Mouse (Mus musculus) intestine, embryonic 16.5 days (tissue): ENCODE data around the gene Plcl2. TPM values are rescaled to one million over a fixed set of nuclear protein-coding genes. Genes with fewer than 3 reads are reported as not detected.

Experiments
- ATAC-seq: fragments of 200-750 bp; cut with Nextera tagmentation; 2 replicates; pipeline ENCODE4 v1.8.0; 2017; ENCODE audit warnings: moderate TSS enrichment, moderate library complexity
- H3K27ac ChIP-seq: fragments of 300-500 bp; sonication (generic); 2 replicates; pipeline ENCODE4 v1.5.1; 2014; ENCODE audit warnings: mild to moderate bottlenecking, low read length
- H3K27me3 ChIP-seq: fragments of 300-500 bp; sonication (generic); replicated peaks from 2 replicates; pipeline ENCODE4 v1.6.1; 2014; ENCODE audit warnings: low read length, control low read depth, mixed read lengths; ENCODE audit not compliant: control insufficient read depth, insufficient read depth
- H3K36me3 ChIP-seq: fragments of 300-500 bp; sonication (generic); 2 replicates; pipeline ENCODE4 v1.6.1; 2014; ENCODE audit warnings: low read length, control low read depth; ENCODE audit not compliant: control insufficient read depth, insufficient read depth
- H3K4me1 ChIP-seq: fragments of 300-500 bp; sonication (generic); 2 replicates; pipeline ENCODE4 v1.6.1; 2014; ENCODE audit warnings: low read length, control low read depth, mixed read lengths; ENCODE audit not compliant: control insufficient read depth, insufficient read depth
- H3K4me2 ChIP-seq: fragments of 300-500 bp; sonication (generic); 2 replicates; pipeline ENCODE4 v1.6.1; 2014; ENCODE audit warnings: low read depth, low read length, control low read depth
- H3K4me3 ChIP-seq: fragments of 300-500 bp; sonication (generic); 2 replicates; pipeline ENCODE4 v1.5.1; 2014; ENCODE audit warnings: mild to moderate bottlenecking, low read length
- H3K9ac ChIP-seq: fragments of 300-500 bp; sonication (generic); 2 replicates; pipeline ENCODE4 v1.6.1; 2014; ENCODE audit warnings: low read depth, low read length
- H3K9me3 ChIP-seq: fragments of 300-500 bp; sonication (generic); 2 replicates; pipeline ENCODE4 v1.6.1; 2016; ENCODE audit warnings: low read length, control low read depth; ENCODE audit not compliant: control insufficient read depth
- WGBS: fragments of 180-500 bp; shearing (Covaris S2); extraction: QIAGEN DNeasy Blood & Tissue Kit; methylation state at CpG from one replicate; pipeline ENCODE4 v1.1.7; 2014; 5-methylcytosine and 5-hydroxymethylcytosine counted together
- polyA plus RNA-seq: library from polyadenylated mRNA; unstranded; fragments of >200 nt; fragmentation: Nextera tagmentation; extraction: Ambion mirVana; gene quantifications from 2 replicates; pipeline ENCODE4 v1.2.1, GENCODE M21; 2015

The Plcl2 gene
- polyA plus RNA-seq, 1 experiment from 2014 or later: 4.0 TPM

GRCm38 (mm10) chr17:50508055-50508774 is 988 bp upstream of the Plcl2 start:
- H3K9ac ChIP-seq: peak overlapping the region; percentile 90
- ATAC-seq: peak; percentile 50
- peaks cover 10% of the 10 kb centered on the region; the same call in 1 of the 2 replicates for H3K4me1 ChIP-seq
- H3K27ac ChIP-seq: peak overlapping the region; percentile 49
- no peaks in the 10 kb centered on the region for H3K9me3 ChIP-seq
- H3K27me3 ChIP-seq: no peaks in the 10 kb centered on the region
- H3K4me2 ChIP-seq: peak overlapping the region; percentile 91
- no peaks in the 10 kb centered on the region for H3K36me3 ChIP-seq
- peak overlapping the region; percentile 91 for H3K4me3 ChIP-seq
- WGBS: 20% methylated on average over 18 of the region's 18 CpGs

- H3K27me3 ChIP-seq: no peaks in the 10 kb centered on the region
- WGBS: 1% methylated on average over 39 of the region's 72 CpGs
- H3K4me1 ChIP-seq: peaks cover 10% of the 10 kb centered on the region; the same call in 1 of the 2 replicates
- peak overlapping the region; percentile 90 for H3K9ac ChIP-seq
- peak; percentile 84 for ATAC-seq
- no peaks in the 10 kb centered on the region for H3K36me3 ChIP-seq
- H3K9me3 ChIP-seq: no peaks in the 10 kb centered on the region
- peak overlapping the region; percentile 91 for H3K4me2 ChIP-seq
- H3K4me3 ChIP-seq: peak overlapping the region; percentile 91
- H3K27ac ChIP-seq: peak overlapping the region; percentile 81
Measured at GRCm38 (mm10) chr17:50508775-50509250, 390 bp upstream of the Plcl2 start.

- H3K36me3 ChIP-seq: no peaks in the 10 kb centered on the region
- H3K27ac ChIP-seq: peak overlapping the region; percentile 81
- H3K27me3 ChIP-seq: no peaks in the 10 kb centered on the region
- 49% methylated on average over 2 of the region's 2 CpGs for WGBS
- peaks cover 14% of the 10 kb centered on the region; the same call in 1 of the 2 replicates for H3K4me1 ChIP-seq
- H3K9me3 ChIP-seq: no peaks in the 10 kb centered on the region
- H3K4me3 ChIP-seq: peak overlapping the region; percentile 91
- H3K9ac ChIP-seq: peak overlapping the region; percentile 90
- H3K4me2 ChIP-seq: peak overlapping the region; percentile 91
- ATAC-seq: no peak
Measured at GRCm38 (mm10) chr17:50510279-50510678, 1.1 kb downstream of the Plcl2 start.

GRCm38 (mm10) chr17:50510741-50511140 is 1.5 kb downstream of the Plcl2 start:
- Histone ChIP-seq H3K4me2 (peak overlapping the region; percentile 91), H3K36me3 (no peaks in the 10 kb centered on the region), H3K4me3 (peak overlapping the region; percentile 91), H3K27ac (no peak overlapping the region), H3K9ac (peak overlapping the region; percentile 3; the same call in 1 of the 2 replicates), H3K9me3 (no peaks in the 10 kb centered on the region), H3K27me3 (no peaks in the 10 kb centered on the region), H3K4me1 (peaks cover 14% of the 10 kb centered on the region; the same call in 1 of the 2 replicates)
- no peak for ATAC-seq
- 62% methylated on average over 1 of the region's 1 CpGs for WGBS

GRCm38 (mm10) chr17:50512222-50512621 is 3.0 kb downstream of the Plcl2 start:
- Histone ChIP-seq H3K36me3 (no peaks in the 10 kb centered on the region), H3K9ac (no peak overlapping the region), H3K27ac (no peak overlapping the region), H3K27me3 (no peaks in the 10 kb centered on the region), H3K9me3 (no peaks in the 10 kb centered on the region), H3K4me1 (peaks cover 14% of the 10 kb centered on the region; the same call in 1 of the 2 replicates), H3K4me3 (no peak overlapping the region), H3K4me2 (no peak overlapping the region)
- WGBS: 85% methylated on average over 5 of the region's 5 CpGs
- no peak for ATAC-seq

- Histone ChIP-seq H3K4me3 (no peak overlapping the region), H3K4me2 (no peak overlapping the region), H3K9me3 (no peaks in the 10 kb centered on the region), H3K9ac (no peak overlapping the region), H3K4me1 (peaks cover 14% of the 10 kb centered on the region; the same call in 1 of the 2 replicates), H3K36me3 (no peaks in the 10 kb centered on the region), H3K27me3 (no peaks in the 10 kb centered on the region), H3K27ac (no peak overlapping the region)
- WGBS: 90% methylated on average over 7 of the region's 7 CpGs
- ATAC-seq: no peak
Measured at GRCm38 (mm10) chr17:50512841-50513240, 3.6 kb downstream of the Plcl2 start.

GRCm38 (mm10) chr17:50513376-50513775 is 4.2 kb downstream of the Plcl2 start:
- no peak overlapping the region for H3K9ac ChIP-seq
- H3K4me1 ChIP-seq: peaks cover 12% of the 10 kb centered on the region; the same call in 1 of the 2 replicates
- H3K9me3 ChIP-seq: no peaks in the 10 kb centered on the region
- WGBS: 97% methylated on average over 7 of the region's 7 CpGs
- no peak for ATAC-seq
- H3K4me3 ChIP-seq: no peak overlapping the region
- no peaks in the 10 kb centered on the region for H3K36me3 ChIP-seq
- H3K4me2 ChIP-seq: no peak overlapping the region
- H3K27me3 ChIP-seq: no peaks in the 10 kb centered on the region
- no peak overlapping the region for H3K27ac ChIP-seq

GRCm38 (mm10) chr17:50514012-50514411 is 4.8 kb downstream of the Plcl2 start:
- Histone ChIP-seq H3K36me3 (no peaks in the 10 kb centered on the region), H3K27me3 (no peaks in the 10 kb centered on the region), H3K27ac (no peak overlapping the region), H3K4me1 (0 out of 2 replicates have a peak, but pooled peaks cover 10% of the 10 kb centered on the region), H3K4me3 (no peak overlapping the region), H3K9me3 (no peaks in the 10 kb centered on the region), H3K9ac (no peak overlapping the region), H3K4me2 (peak overlapping the region; percentile 26; the same call in 1 of the 2 replicates)
- WGBS: 60% methylated on average over 7 of the region's 7 CpGs
- peak; percentile 70 for ATAC-seq

- no peak overlapping the region for H3K4me3 ChIP-seq
- H3K36me3 ChIP-seq: no peaks in the 10 kb centered on the region
- 67% methylated on average over 4 of the region's 4 CpGs for WGBS
- no peak for ATAC-seq
- H3K27me3 ChIP-seq: no peaks in the 10 kb centered on the region
- no peaks in the 10 kb centered on the region for H3K9me3 ChIP-seq
- no peak overlapping the region for H3K27ac ChIP-seq
- H3K4me2 ChIP-seq: no peak overlapping the region
- H3K9ac ChIP-seq: no peak overlapping the region
- 0 out of 2 replicates have a peak, but pooled peaks cover 11% of the 10 kb centered on the region for H3K4me1 ChIP-seq
Measured at GRCm38 (mm10) chr17:50515926-50516325, 6.7 kb downstream of the Plcl2 start.
